8 mouse cellular contexts compared by ENCODE assay signal in genomic region chr11:118512257-118512910, GRCm38 (mm10). TPM values are rescaled to one million over a fixed set of nuclear protein-coding genes. Genes with fewer than 3 reads are reported as not detected.
DNase-seq lines count a peak whose midpoint lies in the region; ATAC-seq lines count a peak whose summit lies in the region.
"Had no signal": no experiment of that assay in that cellular context is flagged by ENCODE, and none has a peak within 500 bp of the region (broad histone marks: within the 10 kb centered on the region; RNA-seq: fewer than 3 reads in every experiment).

No protein-coding gene starts in this region.

- 16% methylated on average over 15 of the region's 15 CpGs for WGBS in lung, embryonic 16.5 days
- WGBS in forebrain, embryonic 14.5 days: 34% methylated on average over 15 of the region's 15 CpGs
- 36% methylated on average over 15 of the region's 15 CpGs for WGBS in intestine, embryonic 16.5 days
- WGBS in stomach, embryonic 15.5 days: 40% methylated on average over 15 of the region's 15 CpGs

- H3K9me3 ChIP-seq in lung, embryonic 16.5 days (ENCODE audit: control insufficient read depth, low read length): no peaks in the 10 kb centered on the region
- H3K9me3 ChIP-seq in forebrain, embryonic 14.5 days (replicated peaks; ENCODE audit: control insufficient read depth, low read length): no peaks in the 10 kb centered on the region
- H3K9me3 ChIP-seq in intestine, embryonic 16.5 days (ENCODE audit: control insufficient read depth, low read length): no peaks in the 10 kb centered on the region
- no peaks in the 10 kb centered on the region for H3K9me3 ChIP-seq in stomach, embryonic 15.5 days
- H3K9me3 ChIP-seq: liver, embryonic 15.5 days had no signal

- no peak overlapping the region for H3K9ac ChIP-seq in lung, embryonic 16.5 days (ENCODE audit: low read length)
- H3K9ac ChIP-seq in forebrain, embryonic 14.5 days (ENCODE audit: low read length): peak overlapping the region; percentile 32; the same call in 1 of the 2 replicates
- H3K9ac ChIP-seq in intestine, embryonic 16.5 days (ENCODE audit: low read depth, low read length): no peak overlapping the region
- no peak overlapping the region for H3K9ac ChIP-seq in stomach, embryonic 15.5 days
- H3K9ac ChIP-seq: liver, embryonic 15.5 days had no signal

- H3K4me2 ChIP-seq in lung, embryonic 16.5 days (ENCODE audit: low read depth, low read length): no peak overlapping the region
- peak overlapping the region; percentile 22; the same call in 1 of the 2 replicates for H3K4me2 ChIP-seq in forebrain, embryonic 14.5 days (ENCODE audit: low read length)
- no peak overlapping the region for H3K4me2 ChIP-seq in intestine, embryonic 16.5 days (ENCODE audit: low read depth, low read length)
- H3K4me2 ChIP-seq in stomach, embryonic 15.5 days: peak overlapping the region; percentile 25
- H3K4me2 ChIP-seq: liver, embryonic 15.5 days had no signal

- H3K4me3 ChIP-seq in lung, embryonic 16.5 days (ENCODE audit: low read length): no peak overlapping the region
- no peak overlapping the region for H3K4me3 ChIP-seq in forebrain, embryonic 14.5 days (ENCODE audit: low read depth, low read length)
- no peak overlapping the region for H3K4me3 ChIP-seq in intestine, embryonic 16.5 days (ENCODE audit: low read length)
- H3K4me3 ChIP-seq in stomach, embryonic 15.5 days (replicated peaks): no peak overlapping the region
- H3K4me3 ChIP-seq: liver, embryonic 15.5 days had no signal

- no peak overlapping the region for H3K27ac ChIP-seq in lung, embryonic 16.5 days (ENCODE audit: low read length)
- H3K27ac ChIP-seq in forebrain, embryonic 14.5 days (ENCODE audit: low read depth, low read length): peak overlapping the region; percentile 45; the same call in 1 of the 2 replicates
- H3K27ac ChIP-seq in intestine, embryonic 16.5 days (ENCODE audit: low read length): no peak overlapping the region
- no peak overlapping the region for H3K27ac ChIP-seq in stomach, embryonic 15.5 days
- H3K27ac ChIP-seq: liver, embryonic 15.5 days had no signal

- intact Hi-C loops in left cerebral cortex, postnatal 10 days (cut with DNase I): no loop called here

- no peaks in the 10 kb centered on the region for H3K27me3 ChIP-seq in lung, embryonic 16.5 days (ENCODE audit: control insufficient read depth, insufficient read depth, low read depth, low read length)
- no peaks in the 10 kb centered on the region for H3K27me3 ChIP-seq in forebrain, embryonic 14.5 days (replicated peaks; ENCODE audit: control insufficient read depth, insufficient read depth, low read length)
- no peaks in the 10 kb centered on the region for H3K27me3 ChIP-seq in intestine, embryonic 16.5 days (replicated peaks; ENCODE audit: control insufficient read depth, insufficient read depth, low read length)
- H3K27me3 ChIP-seq in stomach, embryonic 15.5 days (replicated peaks): no peaks in the 10 kb centered on the region

- no peak for DNase-seq in lung, postnatal 10 days
- peak; percentile 37 for DNase-seq in forebrain, embryonic 14.5 days (ENCODE audit: low spot score)
- no peak for DNase-seq in left cerebral cortex, postnatal 10 days (ENCODE audit: extremely low spot score in 1 of 2, low spot score in 2 of 2)
- DNase-seq in spleen, postnatal 10 days (ENCODE audit: low spot score in 2 of 2): no peak

- peak; percentile 9; the same call in 1 of the 2 replicates for ATAC-seq in lung, embryonic 16.5 days (ENCODE audit: low read depth)
- peak; percentile 51 for ATAC-seq in forebrain, embryonic 14.5 days
- peak; percentile 47; the same call in 1 of the 2 replicates for ATAC-seq in intestine, embryonic 16.5 days
- ATAC-seq in stomach, embryonic 15.5 days (ENCODE audit: insufficient read depth, low FRiP score, low read depth): peak; percentile 67

- H3K4me1 ChIP-seq in lung, embryonic 16.5 days (replicated peaks; ENCODE audit: control insufficient read depth, insufficient read depth, low read length): peaks cover 7% of the 10 kb centered on the region
- H3K4me1 ChIP-seq in forebrain, embryonic 14.5 days (ENCODE audit: control insufficient read depth, insufficient read depth, low read length): peaks cover 14% of the 10 kb centered on the region
- H3K4me1 ChIP-seq in intestine, embryonic 16.5 days (ENCODE audit: control insufficient read depth, insufficient read depth, low read length): peaks cover 3% of the 10 kb centered on the region
- H3K4me1 ChIP-seq in stomach, embryonic 15.5 days: peaks cover 14% of the 10 kb centered on the region
- H3K4me1 ChIP-seq: liver, embryonic 15.5 days had no signal

- H3K36me3 ChIP-seq in lung, embryonic 16.5 days (ENCODE audit: control insufficient read depth, insufficient read depth, low read length): no peaks in the 10 kb centered on the region
- H3K36me3 ChIP-seq in forebrain, embryonic 14.5 days (ENCODE audit: control insufficient read depth, insufficient read depth, low read length): no peaks in the 10 kb centered on the region
- no peaks in the 10 kb centered on the region for H3K36me3 ChIP-seq in intestine, embryonic 16.5 days (ENCODE audit: control insufficient read depth, insufficient read depth, low read length)
- no peaks in the 10 kb centered on the region for H3K36me3 ChIP-seq in stomach, embryonic 15.5 days
- H3K36me3 ChIP-seq: liver, embryonic 15.5 days had no signal

RNA-seq across cellular contexts. Expression of gene Engase, which starts 35.8 kb away (rescaled TPM):
- polyA plus RNA-seq in lung, embryonic 16.5 days (2015; fragmentation: Nextera tagmentation; extraction: Ambion mirVana): 7.2 and 7.9 TPM in 2 replicates
- 3.9 and 4.9 TPM in 2 replicates for polyA plus RNA-seq in forebrain, embryonic 14.5 days (2014; fragmentation: Nextera tagmentation; extraction: Ambion mirVana)
- polyA plus RNA-seq in intestine, embryonic 16.5 days (2015; fragmentation: Nextera tagmentation; extraction: Ambion mirVana): 13.5 and 17.8 TPM in 2 replicates
- polyA plus RNA-seq in stomach, embryonic 15.5 days (2015; fragmentation: Nextera tagmentation; extraction: Ambion mirVana): 10.1 and 11.5 TPM in 2 replicates
- total RNA-seq in left cerebral cortex, postnatal 10 days (2021): 10 to 100 TPM; 11.5 to 13.9 TPM

Comparison
In these comparisons a context has a peak if more than half of its experiments do, and no peak if none do; other contexts are left out.
1. ATAC-seq: peak in every context shown above with its lines; median percentile 67 in stomach, embryonic 15.5 days; 51 in forebrain, embryonic 14.5 days; 47 in intestine, embryonic 16.5 days; 9 in lung, embryonic 16.5 days.
2. H3K4me2 ChIP-seq: peak in forebrain, embryonic 14.5 days (single experiment) and stomach, embryonic 15.5 days (single experiment); none in lung, embryonic 16.5 days (single experiment) and intestine, embryonic 16.5 days (single experiment).